Mouse (Mus musculus): ENCODE data around the gene 2810006K23Rik.
"Not testable (repeated sequence)": the region's sequence is repeated elsewhere in the genome, so short reads cannot be mapped to it uniquely, and the experiment has no call there.

The 2810006K23Rik gene

GRCm38 (mm10) chr5:124342897-124343296 is 15.0 kb downstream of the 2810006K23Rik start:
- no peak for DNase-seq (ENCODE audit: low spot score in 2 of 2)

GRCm38 (mm10) chr5:124349196-124349595 is 21.3 kb downstream of the 2810006K23Rik start:
- no peak for DNase-seq (ENCODE audit: low spot score in 2 of 2)

DNA sequence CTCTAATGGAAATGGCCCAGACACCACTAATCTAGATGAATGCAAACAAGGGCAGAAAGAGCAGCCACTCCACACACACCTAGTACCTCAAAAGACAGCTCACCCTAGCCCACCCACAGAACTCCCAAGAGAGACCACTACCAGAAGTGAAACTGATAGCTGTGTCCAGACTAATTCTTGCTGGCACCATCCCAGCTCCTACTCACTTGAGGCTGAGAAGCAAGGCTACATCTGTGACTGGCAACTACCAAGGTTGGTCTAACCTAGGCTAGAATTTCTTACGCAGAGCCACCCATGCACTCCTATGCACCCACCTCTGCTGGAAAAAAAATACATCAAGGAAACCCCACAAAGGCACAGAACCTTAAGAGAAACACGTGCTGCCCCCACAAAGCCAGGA is 22.5 kb downstream of the 2810006K23Rik start:
- no peak for DNase-seq (ENCODE audit: low spot score in 2 of 2)

GRCm38 (mm10) chr5:124351111-124351560 is 23.2 kb downstream of the 2810006K23Rik start:
- peak; percentile 71 to 82 for DNase-seq (ENCODE audit: low spot score in 2 of 2)

DNA sequence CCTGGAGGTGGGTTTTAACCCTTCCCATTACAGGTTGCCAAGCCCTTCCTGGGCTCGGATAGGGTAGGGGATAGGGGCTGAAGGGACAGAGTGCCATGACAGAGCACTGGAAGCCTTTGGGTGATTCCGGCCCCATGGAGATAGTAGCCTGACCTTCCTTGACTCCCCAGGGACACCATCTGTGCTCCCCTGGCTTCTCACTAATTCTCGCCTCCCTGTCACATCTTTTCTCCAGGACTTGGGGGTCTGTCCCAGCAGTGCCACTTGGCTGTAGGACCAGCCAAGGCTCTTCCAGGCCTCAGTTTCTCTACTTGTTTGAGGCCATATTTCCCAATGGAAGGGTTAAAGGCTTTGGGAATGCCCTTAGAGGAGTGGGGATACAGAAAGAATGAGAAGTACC is 23.7 kb downstream of the 2810006K23Rik start:
- no peak for DNase-seq (ENCODE audit: low spot score in 2 of 2)

DNA sequence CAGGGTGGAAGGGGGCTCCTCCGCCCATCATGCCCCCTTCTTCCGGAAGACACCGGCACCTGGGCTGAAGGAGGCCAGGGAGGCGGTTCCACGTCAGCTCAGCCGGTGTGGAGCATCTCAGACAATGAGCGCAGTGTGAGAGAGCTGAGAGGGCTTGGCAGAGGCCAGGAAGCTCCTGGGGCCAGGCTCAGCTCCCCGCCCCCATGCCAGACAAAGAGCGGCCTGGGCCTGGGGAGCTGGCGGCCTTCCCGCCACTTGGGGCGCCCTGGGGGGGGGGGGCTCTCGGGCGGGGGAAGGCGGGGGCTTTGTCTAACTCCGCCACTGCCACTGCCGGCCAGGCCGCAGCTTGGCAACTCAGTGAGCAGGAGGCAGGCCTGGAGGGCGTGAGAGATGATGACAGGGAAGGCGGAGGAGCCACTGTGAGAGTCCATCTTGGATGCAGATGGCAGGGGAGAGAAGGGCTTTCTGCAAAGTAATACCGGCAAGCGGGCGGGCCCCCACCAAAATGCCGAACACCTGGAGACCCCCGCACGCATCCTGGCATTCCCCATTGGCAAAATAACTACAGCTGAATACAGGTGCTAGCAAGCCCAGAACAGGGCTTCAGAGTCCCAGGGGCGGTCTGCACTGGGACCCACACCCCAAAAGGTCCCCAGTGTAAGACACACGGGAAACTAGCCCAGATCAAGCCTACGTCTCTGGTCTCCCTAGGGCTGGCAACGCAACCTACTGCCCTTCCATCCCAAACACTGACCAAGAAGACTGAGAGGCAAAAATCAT is 24.4 kb downstream of the 2810006K23Rik start:
- DNase-seq (ENCODE audit: low spot score in 2 of 2) = peak; percentile 59 to 72

DNA sequence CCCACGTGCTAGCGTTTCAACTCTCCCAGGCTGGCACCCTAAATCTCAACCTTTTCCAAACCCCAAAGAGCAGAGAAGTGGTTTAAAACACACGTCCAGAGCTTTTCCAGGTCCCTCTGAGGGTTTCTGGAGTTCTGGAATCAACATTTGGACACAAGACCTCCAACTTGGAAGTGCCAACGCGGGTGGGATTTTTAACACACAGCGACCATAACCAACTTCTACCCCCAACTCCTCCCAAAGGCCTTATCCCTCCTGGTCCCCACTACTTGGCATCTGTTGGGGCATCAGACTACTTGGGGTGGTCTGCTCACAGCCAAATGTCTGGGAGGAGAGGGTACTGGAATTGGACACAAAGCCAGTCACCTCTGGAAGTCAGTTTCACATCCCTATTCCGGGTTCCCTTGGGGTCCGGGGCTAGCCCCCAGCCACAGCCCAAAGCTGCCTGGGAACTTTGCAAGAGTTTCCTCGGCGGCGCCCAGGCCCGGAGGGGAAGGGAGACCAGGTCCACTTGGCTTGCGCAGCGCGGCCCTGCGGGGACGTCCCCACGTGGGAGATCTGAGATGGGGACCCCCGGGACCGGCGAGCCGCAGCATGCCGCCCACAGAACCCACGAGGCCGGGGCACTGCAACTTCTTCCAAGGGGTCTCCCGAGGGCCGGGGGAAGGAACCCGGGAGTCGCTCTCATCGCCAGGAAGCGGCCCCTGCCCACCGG is 25.3 kb downstream of the 2810006K23Rik start:
- DNase-seq (ENCODE audit: low spot score in 2 of 2) = no peak

DNA sequence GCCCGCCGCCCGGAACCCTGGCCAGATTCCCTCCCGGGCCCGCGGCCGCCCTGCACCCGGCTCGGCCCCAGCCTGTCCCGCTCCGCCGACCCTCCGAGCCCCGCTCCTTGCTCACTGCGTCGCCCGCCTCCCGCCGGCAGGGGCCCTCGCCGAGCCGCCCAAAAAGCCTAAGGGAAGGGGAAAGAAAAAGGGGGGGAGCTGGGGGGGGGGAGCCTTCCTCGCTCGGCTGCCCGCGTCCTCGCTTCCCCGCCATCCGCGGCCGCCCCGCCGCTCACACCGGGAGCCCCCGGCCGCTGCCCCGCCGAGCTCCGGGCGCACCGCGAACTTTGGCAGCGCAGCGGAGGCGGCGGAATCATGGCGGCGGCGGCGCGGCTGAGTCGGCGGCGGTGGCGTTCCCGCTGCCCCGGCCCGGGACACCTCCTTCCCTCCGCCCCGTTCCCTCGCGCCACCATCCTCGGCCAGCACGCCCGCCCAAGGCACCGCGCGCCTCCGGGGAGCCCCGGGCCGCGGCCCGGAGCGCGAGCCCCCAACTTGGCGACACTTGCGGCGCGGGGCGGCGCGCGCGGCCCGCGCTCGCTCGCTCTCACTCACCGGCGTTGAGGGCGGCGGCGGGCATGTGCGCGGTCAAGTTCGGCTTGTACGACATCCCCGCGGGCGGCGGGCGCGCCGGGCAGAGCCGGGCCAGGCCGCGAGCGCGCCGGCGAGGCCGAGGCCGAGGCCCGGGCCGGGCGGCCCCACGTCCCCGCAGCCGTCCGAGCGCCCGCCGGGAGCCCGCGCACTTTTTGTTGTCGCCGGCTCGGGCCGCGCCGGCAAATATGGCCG is 26.0 kb downstream of the 2810006K23Rik start:
- peak in 1 of 2 experiments; percentile 49 for DNase-seq (ENCODE audit: low spot score in 2 of 2)

- DNase-seq (ENCODE audit: low spot score in 2 of 2) = peak in 1 of 2 experiments; percentile 41
Measured at GRCm38 (mm10) chr5:124354574-124355424, 26.9 kb downstream of the 2810006K23Rik start.

DNA sequence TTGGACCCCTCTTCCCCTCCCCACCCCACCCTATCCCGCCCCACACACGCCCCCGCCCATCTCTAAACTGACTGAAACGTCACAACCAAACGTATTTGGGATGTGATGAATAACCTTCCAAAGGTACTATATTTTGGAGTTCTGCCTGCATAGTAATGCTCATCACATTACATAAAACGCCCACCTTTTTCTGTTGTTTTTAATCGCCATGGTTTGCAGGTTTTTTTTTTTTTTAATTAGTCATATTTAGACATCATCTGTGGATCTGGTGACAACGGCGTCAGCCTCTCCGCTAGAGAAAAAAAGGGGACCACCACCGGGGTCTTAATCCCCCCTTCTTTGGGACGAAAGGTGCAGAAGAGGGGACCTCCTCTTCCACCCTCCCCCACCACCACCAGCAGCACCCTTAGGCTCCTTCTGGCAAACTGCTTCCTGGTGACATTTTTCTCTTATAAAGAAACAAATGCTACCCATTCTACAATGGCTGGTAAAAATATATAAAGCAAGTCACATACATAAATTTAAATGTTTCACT is 27.6 kb downstream of the 2810006K23Rik start:
- no peak for DNase-seq (ENCODE audit: low spot score in 2 of 2)

GRCm38 (mm10) chr5:124356695-124357094 is 28.8 kb downstream of the 2810006K23Rik start:
- DNase-seq (ENCODE audit: low spot score in 2 of 2) = no peak

DNA sequence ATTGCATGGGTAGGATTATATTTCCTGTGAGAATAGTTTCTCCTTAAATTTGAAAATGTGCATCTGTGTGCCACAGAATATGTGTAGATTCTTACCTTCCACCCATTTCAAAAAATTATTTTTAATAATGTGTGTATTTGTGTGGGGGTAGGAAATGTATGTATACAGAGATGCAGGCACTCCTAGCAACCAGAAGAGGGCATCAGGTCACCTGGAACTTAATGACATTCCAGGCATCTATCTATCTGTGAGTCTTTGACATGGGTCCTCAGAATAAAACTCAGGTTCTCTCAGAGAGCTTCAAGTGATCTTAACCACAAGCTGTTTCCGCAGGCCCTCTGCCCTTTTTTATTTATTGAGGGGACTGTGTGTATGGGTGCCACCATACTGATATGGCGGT is 31.8 kb downstream of the 2810006K23Rik start:
- no peak for DNase-seq (ENCODE audit: low spot score in 2 of 2)

DNA sequence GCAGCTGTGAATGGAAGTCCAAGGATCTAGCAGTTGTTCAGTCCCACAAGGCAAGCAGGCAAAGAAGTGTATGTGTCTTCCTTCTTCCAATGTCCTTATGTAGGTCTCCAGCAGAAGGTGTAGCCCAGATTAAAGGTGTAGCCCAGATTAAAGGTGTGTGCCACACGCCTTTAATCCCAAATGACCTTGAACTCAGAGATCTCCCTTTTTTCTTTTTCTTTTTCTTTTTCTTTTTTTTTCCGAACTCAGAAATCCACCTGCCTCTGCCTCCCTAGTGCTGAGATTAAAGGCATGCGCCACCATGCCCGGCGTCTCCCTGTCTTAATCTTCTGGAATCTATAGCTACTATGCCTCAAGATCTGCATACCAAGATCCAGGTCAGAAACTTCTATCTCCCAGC is 35.1 kb downstream of the 2810006K23Rik start, which contains the start of gene Cdk2ap1:
Gene Cdk2ap1, minus strand, starts transcription at position 101 of the 400 bp plus-strand sequence.
- DNase-seq (ENCODE audit: low spot score in 2 of 2) = not testable (repeated sequence)

DNA sequence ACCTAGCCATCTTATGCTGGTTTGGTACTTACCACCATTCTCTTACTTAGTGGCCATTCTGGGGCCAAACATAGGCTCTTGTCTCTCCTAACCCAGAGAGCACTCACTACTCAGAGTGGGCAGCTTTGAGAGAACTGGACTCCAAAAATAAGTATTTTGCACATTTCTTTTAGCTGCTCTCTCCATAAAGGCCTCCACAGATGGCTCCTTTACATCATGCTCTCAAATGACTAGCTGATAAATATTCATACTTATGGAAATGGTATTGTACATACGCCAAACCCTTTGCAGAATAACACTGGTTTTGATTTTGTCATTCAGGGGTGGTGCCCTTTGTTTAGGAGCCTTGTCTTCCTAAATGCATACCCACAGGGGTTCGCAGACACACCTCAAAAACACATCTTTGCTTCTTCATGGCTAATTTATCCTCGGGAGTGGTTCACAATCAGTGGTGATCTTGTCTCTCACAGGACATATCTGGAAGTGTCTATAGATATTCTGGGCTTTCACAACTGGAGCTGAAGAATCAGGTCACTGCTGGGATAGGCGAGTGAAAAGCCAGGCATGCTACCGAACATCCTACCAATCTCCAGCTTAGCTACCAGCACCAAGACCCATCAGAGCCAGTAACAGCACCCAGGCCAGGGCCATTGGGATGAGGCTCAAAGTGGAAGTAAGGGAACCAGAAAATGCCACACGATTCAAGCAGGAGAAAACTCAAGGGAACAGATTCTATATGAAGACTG is 36.5 kb downstream of the 2810006K23Rik start:
- DNase-seq (ENCODE audit: low spot score in 2 of 2) = no peak

- DNase-seq (ENCODE audit: low spot score in 2 of 2) = no peak
Measured at GRCm38 (mm10) chr5:124365754-124366153, 37.9 kb downstream of the 2810006K23Rik start.

DNA sequence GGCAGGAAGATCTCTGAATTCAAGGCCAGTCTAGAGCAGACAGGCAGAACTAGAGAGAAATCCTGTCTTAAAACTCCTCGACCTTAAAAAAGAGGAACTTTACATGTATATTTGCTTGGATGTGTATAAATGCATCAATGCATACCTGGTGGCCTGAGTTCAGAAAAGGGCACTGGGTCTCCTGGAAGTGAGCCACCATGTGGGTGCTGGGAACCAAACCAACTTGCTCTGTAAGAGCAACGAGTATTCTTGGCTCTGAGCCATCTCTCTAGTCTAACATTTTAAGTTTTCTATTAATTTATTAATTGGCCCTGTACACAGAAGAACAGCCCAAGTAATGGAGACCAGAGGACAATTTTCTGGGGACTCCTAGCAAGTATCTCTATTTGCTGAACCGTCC is 38.8 kb downstream of the 2810006K23Rik start:
- DNase-seq (ENCODE audit: low spot score in 2 of 2) = no peak

GRCm38 (mm10) chr5:124374298-124374697 is 46.4 kb downstream of the 2810006K23Rik start:
- no peak for DNase-seq (ENCODE audit: low spot score in 2 of 2)

DNA sequence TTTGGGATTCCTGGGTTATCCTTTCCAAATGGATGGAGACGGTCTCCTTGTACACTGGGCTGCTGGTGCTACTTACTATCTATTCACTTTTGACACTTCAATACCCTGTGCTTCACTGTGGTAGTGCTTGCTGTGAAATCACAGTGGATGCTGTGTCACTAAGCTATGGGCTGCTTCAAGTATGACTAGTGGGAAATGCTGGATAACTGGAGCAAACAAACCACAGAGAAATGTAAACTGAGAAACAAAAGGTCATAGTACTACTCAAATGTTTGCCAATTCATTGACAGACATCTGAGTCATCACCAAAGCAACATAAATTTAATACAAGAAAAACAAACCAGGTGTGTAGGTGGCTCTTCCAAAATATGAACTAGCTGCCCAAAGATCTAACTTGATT is 48.5 kb downstream of the 2810006K23Rik start:
- DNase-seq (ENCODE audit: low spot score in 2 of 2) = no peak

DNA sequence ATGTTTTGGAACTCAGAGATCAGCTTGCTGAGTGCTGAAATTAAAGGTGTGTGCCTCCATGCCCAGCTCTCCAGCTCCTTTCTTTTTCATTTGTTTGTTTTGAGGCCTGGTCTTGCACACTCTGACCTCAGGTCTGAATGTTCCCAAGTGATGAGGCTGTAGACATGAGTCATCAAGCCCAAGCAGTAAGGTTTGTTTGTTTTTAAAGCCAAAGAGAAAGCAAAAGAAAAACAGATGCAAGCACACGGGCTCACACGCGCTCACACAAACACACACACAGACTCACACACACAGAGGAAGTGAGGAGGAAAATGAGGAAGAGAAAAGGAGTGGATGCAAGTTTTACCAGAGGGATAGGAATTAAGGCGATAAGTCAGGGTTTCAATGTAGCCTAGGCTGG is 49.3 kb downstream of the 2810006K23Rik start:
- DNase-seq (ENCODE audit: low spot score in 2 of 2) = no peak

GRCm38 (mm10) chr5:124380121-124380520 is 52.2 kb downstream of the 2810006K23Rik start:
- DNase-seq (ENCODE audit: low spot score in 2 of 2) = no peak
